Mouse (Mus musculus) thymus, postnatal 4 days (tissue): ENCODE measurements around the gene Rnf145.
A peak's percentile ranks its signal among the peaks of the same experiment; 100 is the strongest.

Experiments
- DNase-seq: peaks from one replicate; pipeline ENCODE4 v3.0.0; 2021

Rnf145 gene

DNA sequence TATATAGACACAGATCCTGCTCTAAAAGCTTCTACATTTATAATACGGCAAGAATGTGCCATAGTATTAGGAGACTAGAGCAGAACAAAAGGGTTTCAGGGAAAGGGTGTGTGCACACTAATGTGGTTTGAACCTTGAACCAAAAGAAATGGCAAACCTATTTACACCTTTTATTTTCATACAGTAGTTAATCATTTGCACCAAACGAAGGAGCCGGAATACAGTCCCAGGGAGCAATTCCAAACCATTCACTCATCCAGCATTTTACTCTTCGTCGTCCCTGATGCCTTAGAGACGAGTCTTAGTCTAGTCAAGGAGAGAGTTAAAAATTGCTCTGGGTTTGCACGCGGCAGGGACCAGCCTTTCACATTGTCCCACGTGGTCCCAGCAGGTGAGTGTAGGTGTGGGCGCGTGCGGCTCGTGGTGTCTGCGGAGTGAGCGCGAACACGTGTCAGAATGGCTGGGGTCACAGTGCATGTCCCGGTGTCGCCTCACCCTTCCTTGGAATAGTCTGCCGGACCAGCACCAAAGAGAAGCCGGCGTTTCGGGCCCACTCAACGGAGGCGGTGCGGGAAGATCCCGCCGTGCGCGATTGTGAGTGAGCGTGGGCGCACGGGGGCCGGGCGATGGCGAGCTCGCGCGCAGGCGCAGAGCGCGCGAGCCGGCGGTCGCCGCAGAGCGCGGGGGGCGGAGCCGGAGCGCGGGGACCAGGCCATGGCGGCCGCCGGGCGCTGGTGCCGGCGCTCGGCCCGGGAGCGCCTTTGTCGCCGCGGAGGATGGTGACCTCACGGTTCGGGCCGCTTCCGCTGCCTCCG, at the start of gene Rnf145:
Rnf145 (plus strand) TSS at position 684 of the 815 bp plus-strand sequence.
- DNase-seq: peak; percentile 85

DNA sequence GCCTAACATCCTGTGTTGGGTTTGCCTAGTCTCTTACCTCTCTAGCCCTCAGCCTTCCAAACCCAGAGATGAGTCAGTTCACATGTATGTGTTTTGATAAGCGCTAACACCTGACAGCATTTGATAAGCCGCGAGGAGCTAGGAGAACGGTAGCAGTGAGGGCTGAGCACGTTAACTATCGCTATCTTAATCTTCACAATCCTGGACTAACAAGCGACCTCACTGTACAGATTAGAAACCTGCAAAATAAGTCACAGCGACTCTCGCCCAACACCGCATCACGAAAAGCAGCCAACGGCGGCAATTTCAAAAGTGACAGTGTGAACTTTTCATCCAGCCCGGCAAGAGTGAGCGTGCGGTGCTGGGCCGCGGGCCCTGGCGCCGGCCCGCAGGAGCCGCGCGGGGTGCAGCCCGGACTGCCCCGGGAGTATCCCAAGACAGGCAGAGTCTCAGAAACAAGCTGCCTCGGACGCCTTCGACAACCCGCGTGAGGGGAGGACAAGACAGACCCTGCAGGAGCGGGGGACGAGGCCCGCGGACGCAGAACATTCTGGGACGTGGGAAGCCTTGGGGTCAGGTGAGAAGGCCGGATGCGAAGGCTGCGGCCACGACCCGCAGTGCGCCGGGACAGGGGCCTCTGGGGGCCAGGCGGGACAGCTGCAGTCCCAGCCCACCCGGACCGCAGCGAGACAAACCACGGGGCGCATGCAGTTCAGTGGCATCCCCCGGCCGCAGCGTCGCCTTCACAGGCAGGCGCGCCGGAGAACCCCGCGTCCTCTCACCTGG, 48.9 kb upstream of the Rnf145 start:
- no peak for DNase-seq

DNA sequence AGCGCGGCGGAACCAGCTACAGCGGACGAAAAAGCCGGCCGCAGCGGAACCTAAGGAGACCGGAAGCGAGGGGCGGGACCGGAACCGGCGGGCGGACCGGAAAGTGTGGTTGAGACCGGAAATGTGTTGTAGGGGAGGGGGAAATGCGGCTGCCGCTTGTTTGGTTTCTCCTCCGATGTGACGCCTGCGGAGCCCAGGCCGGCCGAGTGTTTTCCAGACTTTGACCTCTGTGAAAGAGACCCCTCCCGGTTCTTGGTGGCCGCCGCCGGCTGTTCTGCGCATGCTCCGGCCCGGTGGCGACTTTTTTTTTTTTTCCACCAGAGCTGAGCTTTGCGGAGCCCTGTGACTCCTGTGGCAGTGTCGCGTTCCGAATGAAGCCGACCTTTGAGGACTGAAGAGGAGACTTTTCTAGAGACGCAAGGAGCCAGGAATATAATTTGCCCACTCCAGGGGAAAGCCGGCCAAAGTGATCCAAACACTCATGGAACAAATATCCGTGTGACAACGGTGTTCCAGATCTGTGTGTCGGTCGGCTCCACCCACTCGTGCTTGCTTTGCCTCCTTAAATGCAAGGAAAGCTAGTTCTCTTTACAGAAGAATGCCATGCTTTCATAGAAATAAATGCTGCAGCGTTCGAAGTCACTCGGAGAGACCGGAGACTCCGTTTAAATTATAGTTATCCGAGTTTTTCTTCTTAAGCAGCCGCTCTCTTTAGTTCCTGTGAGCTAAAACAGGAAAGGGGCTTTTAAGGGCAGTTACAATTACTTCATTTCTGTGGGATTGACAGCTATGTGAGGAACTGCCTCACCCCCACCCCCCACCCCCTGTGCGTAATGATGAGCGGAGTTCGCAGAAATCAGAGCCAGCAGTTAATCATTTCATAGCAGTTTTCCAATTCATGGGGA, 48.1 kb upstream of the Rnf145 start, which contains the start of gene Ublcp1:
Ublcp1 (minus strand) TSS at position 67 of the 905 bp plus-strand sequence.
- peak; percentile 93 for DNase-seq

DNA sequence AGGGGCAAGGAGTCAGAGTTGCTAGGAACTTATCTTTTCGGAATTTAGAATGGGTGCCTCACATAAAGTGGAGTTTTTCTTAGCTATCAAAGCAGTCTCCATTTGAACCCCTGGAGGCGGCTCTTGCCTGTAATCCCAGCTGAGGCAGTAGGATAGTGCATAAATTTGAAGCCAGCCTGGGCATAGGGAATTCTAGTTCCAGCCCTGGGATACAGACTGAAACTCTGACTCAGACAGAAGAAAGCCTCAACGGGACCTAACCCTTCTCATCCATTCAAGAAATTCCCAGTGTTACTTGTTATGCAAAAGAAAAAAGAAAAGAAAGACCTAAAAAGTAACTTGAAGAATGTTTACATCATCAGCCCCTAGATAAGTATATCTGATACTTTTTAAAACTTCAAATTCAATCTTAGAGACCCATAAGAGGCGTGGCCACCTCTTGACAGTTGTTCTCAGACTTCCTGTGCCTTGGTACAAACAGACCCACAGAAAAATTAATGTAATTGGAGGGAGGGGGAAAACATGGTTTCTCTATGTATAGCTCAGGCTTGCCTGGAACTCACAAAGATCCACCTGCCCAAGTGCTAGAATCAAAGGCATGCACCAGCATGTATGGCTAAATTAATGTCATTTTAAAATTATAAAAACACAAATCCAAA, 47.3 kb upstream of the Rnf145 start:
- peak; percentile 44 for DNase-seq

DNA sequence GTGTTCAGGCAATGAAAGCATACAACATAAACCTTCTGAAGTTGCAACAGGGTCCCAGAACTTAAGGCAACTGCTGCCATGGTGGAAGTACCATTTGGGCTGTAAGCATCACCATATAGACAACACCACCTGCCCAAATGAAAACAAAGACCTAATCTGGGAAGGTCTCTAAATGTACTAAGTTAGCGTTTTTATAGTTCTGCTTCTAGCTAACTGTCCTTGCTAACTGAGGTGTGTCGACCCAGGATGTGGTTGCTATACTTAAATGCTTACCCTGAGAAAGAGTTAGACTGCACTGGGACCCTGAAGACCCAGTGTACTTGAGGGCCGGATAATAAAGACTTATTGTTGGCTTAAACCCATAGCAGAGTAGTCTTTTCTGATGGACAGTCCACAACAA, 43.3 kb upstream of the Rnf145 start:
- DNase-seq: no peak

DNA sequence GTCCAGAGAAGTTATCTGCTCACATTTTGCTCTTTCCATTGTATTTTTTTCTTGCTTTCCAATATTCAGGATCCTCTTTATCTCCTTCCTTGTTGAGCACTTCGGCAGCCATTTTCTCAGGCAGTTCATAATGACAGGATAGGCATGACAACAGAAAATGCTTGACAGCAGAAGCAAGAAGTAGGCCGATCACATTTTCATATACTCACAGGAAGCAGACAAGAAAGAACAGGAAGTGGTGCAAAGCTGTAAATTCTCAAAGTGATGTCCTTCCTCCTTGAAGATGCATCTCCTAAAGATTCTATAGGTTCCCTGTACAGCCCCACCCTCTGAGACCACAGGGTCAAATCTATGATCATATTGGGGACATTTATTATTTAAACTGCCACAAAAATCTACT, 42.3 kb upstream of the Rnf145 start:
- no peak for DNase-seq

DNA sequence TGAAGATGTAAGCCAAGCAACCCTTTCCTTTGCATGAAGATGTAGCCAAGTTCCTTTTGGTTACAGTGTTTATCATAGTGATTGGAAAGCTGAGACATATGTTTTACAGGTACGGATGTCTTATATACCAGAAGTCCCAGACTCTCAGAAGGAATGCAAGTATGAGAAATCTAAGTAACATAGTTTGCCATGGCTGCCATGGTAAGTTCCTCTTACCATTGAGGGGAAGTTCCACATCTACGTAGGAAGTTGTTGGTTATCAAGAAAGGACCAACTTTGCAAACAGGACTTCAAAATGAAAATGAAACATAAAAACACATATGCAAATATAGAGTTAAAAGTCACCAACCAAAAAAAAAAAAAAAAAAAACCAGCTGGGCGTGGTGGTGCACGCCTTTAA, 40.4 kb upstream of the Rnf145 start:
- DNase-seq: no peak

DNA sequence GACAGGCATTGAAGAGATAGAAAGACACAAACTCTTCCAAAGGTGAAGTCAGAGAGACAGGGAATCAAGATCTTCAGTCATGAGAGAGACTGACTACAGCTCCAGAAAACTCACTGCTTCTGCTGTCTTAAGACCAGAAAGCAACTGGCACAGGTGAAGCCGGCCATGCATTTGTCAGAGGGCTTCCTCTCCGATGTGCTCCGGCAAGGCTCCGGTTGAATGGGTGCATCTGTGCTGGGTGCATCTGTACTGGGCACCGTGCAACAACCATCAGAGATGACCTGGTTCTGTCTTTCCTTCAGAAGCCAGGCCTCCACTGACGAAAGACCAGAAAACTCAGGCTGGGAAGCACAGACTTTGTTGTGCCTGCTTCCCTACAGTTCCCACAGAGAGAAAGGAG, 38.5 kb upstream of the Rnf145 start:
- no peak for DNase-seq

DNA sequence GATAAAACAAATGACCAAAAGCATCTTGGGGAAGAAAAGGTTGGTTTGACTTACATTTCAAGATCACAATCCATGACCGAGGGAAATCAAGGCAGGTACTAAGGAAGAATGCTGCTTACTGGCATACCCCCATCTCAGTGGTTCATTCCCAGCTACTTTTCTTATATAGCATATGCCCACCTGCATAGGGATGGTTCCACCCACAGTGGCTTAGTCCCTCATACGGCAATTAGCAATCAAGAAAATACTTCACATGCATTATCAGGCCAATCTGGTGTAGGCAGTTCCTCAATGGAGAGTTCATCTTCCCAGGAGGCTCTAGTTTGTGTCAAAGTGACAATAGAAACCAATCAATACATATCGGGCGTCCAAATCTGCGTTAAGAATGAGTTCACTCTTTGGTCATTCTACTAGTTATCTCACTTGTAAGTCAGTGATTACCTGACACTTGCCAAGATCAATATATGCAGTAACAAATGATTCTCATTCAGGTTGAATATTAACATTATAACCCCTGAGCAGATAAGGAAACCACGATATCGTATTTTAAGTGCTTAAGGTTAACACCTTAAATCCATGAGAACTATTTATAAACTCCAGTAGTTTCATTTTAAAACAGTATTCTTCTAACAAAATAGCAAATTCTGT, 33.6 kb upstream of the Rnf145 start:
- DNase-seq: no peak

DNA sequence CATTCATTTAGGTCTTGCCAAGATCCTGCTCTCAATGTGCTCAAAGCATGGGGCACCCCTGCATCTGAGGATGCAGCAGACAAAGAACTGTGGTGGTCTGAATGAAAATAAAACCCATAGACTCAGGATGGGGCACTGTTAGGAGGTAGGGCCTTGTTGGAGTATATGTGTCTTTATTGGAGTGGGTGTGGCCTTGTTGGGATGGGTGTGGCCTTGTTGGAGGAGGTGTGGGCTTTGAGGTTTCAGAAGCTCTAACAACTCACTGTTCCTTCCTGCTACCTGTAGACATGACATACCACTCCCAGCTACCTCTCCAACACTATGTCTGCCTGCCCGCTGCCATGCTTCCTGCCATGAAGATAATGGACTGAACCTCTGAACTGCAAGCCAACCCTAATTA, 29.6 kb upstream of the Rnf145 start:
- no peak for DNase-seq

DNA sequence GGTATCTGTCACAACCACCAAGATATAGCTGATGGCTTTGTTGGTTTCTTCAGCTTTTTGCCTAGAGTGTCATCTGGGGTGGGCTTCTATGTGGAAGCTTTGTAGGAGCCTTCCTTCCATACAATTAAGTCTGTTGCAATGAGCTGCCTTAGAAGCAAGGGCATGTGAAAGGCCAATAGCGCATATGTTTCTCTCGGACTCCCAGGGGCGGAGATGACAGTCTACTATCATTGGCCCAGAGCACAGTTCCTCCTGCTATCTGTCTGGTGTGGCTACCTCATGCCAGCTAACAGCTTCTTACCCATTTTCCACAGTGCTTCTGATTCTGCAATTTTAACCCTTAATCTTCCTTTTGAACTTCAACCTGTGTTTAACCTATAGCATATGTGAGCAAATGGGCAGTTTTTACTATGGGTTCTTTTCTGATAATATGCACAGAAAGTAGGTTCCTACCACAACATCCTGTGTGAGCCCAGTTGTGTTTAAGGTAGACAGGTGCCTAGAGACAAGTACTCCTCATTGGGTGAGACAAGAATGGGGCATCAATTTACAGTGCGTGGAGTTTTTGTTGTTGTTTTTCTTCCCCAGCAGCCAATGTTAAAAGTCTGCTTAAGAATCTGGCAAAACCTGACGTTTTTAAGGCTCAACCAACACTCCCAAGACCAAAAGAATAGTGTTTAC, 24.0 kb upstream of the Rnf145 start:
- peak; percentile 38 for DNase-seq

DNA sequence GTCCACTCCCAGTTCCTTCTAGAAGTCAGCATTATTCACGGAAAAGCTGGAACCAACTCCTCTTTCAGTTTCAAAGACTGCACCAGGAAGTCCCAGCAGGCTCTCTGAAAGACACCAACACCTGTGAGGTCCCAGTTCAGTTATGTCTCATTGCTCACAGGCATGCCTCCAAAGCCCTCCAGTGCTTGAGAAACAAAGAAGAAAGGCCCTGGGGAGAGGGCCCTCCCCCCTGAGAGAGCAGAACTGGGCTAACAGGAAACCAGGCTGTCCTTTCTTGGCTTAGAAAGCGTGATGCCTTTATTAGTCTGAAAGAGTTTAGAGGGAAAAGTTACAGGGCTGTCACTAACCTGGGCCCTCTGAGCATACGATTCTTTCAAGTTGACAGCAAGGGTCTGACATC, 22.5 kb upstream of the Rnf145 start:
- DNase-seq: peak; percentile 75

DNA sequence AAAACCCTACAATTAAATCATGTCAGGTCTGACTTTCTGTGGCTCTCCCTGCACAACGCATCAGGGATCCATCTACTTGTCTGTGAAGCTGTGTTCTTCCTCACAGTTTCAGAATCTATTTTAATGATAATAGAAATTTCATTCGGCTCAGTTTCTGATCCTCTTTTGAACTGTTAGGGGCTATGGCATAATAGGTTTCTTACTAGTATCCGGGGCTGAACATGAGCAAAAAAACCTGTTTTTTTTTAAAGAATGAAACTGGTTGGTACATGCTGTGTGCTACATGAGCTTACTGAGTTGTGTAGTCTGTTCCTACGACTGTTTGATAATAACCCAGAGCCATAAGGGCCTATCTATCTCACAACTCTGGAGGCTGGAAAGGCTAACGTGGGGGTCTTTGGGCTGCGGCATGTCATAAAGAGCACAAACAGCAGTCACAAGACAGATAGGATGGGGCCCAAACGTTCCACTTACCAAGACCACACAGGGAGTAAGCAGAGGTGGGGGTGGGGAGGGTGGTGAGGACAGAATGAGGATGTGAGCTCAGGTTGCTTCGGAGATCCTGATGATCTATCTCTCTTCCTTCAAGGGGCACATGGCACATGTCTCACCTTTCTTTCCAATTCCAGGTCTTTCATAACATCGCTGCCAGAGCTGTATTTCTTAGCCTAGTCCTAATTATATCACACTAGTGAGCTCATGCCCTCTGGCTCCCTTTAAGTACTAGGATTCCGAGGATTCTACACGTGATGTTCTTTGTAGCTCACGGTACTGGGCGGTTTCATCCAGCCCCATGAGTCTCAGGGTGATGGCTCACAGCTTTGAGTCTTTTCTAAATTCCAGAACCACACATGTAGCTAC, 20.1 kb upstream of the Rnf145 start:
- no peak for DNase-seq

DNA sequence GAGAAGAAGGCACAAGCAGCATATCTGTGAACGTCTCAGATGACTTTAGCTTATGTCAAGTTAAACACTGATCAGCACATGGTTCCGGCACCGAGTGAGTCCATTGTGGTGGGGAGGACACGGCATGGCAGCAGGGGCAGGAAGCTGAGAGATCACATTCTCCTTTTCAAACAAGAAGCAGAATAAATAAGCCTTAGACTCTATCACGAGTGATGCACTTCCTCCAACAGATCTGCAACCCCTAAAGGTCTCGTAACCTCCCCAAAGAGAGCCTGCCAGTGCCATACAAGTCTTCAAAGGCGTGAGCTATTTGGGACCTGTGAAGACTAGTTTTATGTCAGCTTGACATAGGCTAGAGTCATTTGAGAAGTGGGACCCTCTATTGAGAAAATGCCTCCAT, 17.8 kb upstream of the Rnf145 start:
- no peak for DNase-seq

DNA sequence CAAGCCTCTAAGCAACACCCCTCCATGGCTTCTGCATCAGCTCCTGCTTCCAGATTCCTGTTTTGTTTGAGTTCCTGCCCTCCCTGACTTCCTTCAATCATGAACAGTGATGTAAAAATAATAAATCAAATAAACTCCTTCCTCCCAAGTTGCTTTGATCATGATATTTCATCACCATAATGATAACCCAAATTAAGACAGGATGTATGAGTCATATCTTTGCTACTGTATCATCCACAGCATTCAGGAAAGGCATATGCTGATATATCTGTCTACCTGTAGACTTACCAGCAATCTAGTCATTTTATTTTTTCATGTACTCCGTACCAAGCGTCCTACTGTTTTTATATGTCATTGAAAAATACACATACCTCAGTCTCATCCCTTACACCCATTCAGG, 17.3 kb upstream of the Rnf145 start:
- no peak for DNase-seq

DNA sequence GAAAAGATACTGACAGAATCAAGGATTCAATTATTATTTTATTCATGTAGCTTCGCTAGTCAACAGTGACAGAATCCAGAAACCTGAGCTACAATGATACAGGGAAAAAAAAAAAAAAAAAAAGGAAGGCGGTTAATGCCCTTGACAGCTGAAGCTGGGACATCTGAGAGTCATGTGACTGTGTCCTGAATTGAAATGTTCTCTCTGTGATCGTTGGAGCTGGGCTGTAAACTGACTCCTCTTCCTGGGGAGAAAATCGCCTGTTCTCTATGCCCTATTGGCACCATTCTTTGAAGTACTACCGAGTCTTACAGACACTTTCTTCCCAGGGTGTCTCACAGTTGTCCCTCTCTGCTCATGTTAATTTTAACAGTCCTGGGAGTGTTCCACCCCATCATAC, 15.8 kb upstream of the Rnf145 start:
- no peak for DNase-seq

DNA sequence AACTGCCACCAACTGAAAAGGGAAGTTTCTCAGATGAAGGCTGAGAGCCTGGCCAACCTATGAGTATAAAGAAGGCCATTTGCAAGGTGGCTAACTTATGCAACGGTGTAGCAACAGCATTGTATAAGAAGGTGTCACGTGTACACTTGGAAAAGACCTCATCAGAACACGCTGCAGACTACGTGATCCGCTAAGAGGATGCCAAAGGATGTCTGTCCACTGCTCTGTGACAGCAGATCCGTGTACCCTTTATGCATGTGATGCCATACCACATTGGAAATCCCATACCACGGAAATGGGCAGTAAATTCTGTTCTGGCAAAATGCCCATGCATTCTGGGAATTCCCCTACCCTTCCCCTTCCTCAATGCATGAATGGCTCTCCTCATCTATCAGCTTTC, 14.6 kb upstream of the Rnf145 start:
- no peak for DNase-seq

DNA sequence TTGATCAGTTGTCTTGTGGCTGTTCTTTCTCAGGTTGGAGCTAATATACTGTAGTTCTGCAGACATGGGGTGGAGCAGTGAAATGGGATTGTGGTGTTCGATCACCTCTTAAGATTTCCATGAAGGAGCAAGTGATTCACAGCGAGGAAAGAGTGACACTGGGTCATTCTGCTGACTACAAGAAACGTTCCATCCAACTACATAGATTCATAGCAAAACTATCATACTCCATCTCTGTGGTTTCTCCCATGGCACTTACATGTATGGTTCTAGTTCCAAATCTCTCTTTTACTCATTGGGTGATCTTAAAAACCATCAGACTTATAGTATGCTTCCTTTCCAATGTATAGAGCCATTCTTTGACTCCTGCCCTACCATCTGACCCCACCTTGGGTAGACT, 14.0 kb upstream of the Rnf145 start:
- no peak for DNase-seq

DNA sequence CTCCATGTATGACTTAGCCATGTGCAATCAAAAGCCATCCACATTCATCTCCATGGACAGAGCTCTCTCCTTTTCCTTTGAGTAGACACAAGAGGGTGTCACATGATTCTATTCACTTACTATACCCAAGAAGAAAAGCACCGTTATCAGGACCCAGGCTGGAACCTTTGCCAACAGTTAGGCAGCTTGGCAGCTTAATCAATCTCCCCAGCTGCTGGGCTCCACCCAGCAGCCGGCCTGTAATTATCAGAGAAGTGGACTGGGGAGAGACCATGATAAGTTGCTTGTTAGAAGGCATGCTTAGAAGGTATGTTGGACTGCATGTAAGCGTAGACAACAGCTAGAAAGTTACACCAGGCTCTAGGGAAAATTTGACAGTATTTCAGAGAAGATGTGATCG, 9.9 kb upstream of the Rnf145 start:
- no peak for DNase-seq

DNA sequence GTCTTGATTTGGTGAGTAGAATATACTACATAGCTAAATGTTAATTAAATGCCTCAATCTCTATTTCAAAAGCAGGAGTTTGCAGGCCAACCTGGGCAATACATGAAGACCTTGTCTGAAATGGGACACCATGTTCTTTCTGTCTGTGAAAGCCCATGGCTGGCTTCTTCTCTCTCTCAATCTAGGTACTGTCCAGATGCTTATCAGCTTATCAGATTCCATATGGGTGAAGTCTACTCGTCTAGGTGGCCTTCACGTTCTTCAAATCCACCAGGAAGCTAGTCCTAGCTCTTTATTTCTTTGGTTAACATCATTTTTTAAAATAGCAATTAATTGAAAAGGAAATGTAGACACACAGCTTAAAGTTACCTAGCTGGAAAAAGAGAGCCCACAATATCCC, 8.9 kb upstream of the Rnf145 start:
- DNase-seq: no peak

DNA sequence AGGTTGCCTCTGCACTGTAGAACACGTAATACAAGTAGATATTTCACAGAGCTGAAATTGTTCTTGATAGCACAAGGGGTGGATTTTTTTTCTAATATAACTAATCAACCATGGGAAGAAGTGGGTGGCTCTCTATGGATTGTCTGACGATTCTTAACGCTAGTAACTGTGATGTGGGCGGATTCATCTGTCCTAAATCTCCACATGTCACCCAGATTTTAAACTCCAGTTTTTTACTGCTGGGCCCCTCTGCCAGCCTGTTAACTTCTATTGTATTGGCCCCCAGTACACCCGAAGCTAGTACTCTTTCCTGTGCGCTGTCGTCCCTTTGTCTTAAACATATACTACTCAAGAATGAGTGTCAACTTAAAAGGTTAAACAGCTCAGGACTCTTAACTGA, 8.4 kb upstream of the Rnf145 start:
- no peak for DNase-seq
